Mouse (Mus musculus): ENCODE data around the gene Nr5a1.

GRCm38 (mm10) chr2:38720661-38721060 is 6.3 kb upstream of the Nr5a1 start:
- no peak for TF ChIP-seq CTCF (IDR thresholded peaks at IDR 0.05; ENCODE audit: borderline replicate concordance, insufficient read depth, low read depth, low read length)
- TF ChIP-seq POLR2A (IDR thresholded peaks at IDR 0.05; ENCODE audit: borderline replicate concordance, insufficient read depth, low read length): no peak

All from cerebellum, adult 2 months (tissue).